Mouse (Mus musculus) adrenal gland, adult 2 months (tissue): ENCODE results near the gene Lrp3. TPM values are rescaled to one million over a fixed set of nuclear protein-coding genes. Genes with fewer than 3 reads are reported as not detected.

Source experiments
- DNase-seq: peaks from one replicate; pipeline ENCODE4 v3.0.0; 2021
- polyA plus RNA-seq: library from polyadenylated mRNA; depleted of rRNA; stranded (reverse); fragments of >200 nt; gene quantifications from 2 replicates; pipeline ENCODE4 v1.2.3, GENCODE M21; 2012
- total RNA-seq, 2 experiments: library from RNA; stranded (reverse); gene quantifications; 2 replicates each; pipeline ENCODE4 v1.2.3; 2021

Gene Lrp3
- total and polyA plus RNA-seq, 3 experiments = 14.9 to 38.8 (median 22.7) TPM

GRCm38 (mm10) chr7:35191276-35191675 lies 24.0 kb downstream of the Lrp3 start:
- no peak for DNase-seq

- DNase-seq = peak; percentile 27
These were observed 25.6 kb downstream of the Lrp3 start for GRCm38 (mm10) chr7:35189699-35190098.

GRCm38 (mm10) chr7:35185889-35186569 lies 29.3 kb downstream of the Lrp3 start, which contains the start of gene Slc7a10:
Gene Slc7a10, plus strand, starts transcription at chr7:35186385.
- no peak for DNase-seq

GRCm38 (mm10) chr7:35184833-35185724 lies 30.2 kb downstream of the Lrp3 start:
- DNase-seq = peak; percentile 67

- peak; percentile 48 for DNase-seq
These were observed 38.6 kb downstream of the Lrp3 start for GRCm38 (mm10) chr7:35176412-35177381.

GRCm38 (mm10) chr7:35175533-35175932 lies 39.8 kb downstream of the Lrp3 start:
- no peak for DNase-seq

- peak; percentile 56 for DNase-seq
These were observed 42.8 kb downstream of the Lrp3 start for GRCm38 (mm10) chr7:35172519-35172918.

- peak; percentile 77 for DNase-seq
These were observed 43.4 kb downstream of the Lrp3 start for GRCm38 (mm10) chr7:35171867-35172382.

GRCm38 (mm10) chr7:35169341-35169740 lies 46.0 kb downstream of the Lrp3 start:
- peak; percentile 90 for DNase-seq

- DNase-seq = no peak
These were observed 47.4 kb downstream of the Lrp3 start for GRCm38 (mm10) chr7:35167925-35168324.

GRCm38 (mm10) chr7:35166988-35167387 lies 48.3 kb downstream of the Lrp3 start:
- DNase-seq = no peak

GRCm38 (mm10) chr7:35164131-35164530 lies 51.2 kb downstream of the Lrp3 start:
- DNase-seq = no peak

- DNase-seq = peak; percentile 51
These were observed 51.7 kb downstream of the Lrp3 start for GRCm38 (mm10) chr7:35163600-35163999.

- DNase-seq = no peak
These were observed 52.9 kb downstream of the Lrp3 start for GRCm38 (mm10) chr7:35162443-35162842.

- DNase-seq = no peak
These were observed 57.8 kb downstream of the Lrp3 start for GRCm38 (mm10) chr7:35157512-35157911.

GRCm38 (mm10) chr7:35156561-35157477 lies 58.5 kb downstream of the Lrp3 start:
- DNase-seq = no peak

GRCm38 (mm10) chr7:35154449-35154848 lies 60.8 kb downstream of the Lrp3 start:
- no peak for DNase-seq

GRCm38 (mm10) chr7:35150860-35151259 lies 64.4 kb downstream of the Lrp3 start:
- no peak for DNase-seq
